Mouse (Mus musculus): Measurements from ENCODE around the gene Ppp1r11.
"Not testable (repeated sequence)": the region's sequence is repeated elsewhere in the genome, so short reads cannot be mapped to it uniquely, and the experiment has no call there.

Gene Ppp1r11

DNA sequence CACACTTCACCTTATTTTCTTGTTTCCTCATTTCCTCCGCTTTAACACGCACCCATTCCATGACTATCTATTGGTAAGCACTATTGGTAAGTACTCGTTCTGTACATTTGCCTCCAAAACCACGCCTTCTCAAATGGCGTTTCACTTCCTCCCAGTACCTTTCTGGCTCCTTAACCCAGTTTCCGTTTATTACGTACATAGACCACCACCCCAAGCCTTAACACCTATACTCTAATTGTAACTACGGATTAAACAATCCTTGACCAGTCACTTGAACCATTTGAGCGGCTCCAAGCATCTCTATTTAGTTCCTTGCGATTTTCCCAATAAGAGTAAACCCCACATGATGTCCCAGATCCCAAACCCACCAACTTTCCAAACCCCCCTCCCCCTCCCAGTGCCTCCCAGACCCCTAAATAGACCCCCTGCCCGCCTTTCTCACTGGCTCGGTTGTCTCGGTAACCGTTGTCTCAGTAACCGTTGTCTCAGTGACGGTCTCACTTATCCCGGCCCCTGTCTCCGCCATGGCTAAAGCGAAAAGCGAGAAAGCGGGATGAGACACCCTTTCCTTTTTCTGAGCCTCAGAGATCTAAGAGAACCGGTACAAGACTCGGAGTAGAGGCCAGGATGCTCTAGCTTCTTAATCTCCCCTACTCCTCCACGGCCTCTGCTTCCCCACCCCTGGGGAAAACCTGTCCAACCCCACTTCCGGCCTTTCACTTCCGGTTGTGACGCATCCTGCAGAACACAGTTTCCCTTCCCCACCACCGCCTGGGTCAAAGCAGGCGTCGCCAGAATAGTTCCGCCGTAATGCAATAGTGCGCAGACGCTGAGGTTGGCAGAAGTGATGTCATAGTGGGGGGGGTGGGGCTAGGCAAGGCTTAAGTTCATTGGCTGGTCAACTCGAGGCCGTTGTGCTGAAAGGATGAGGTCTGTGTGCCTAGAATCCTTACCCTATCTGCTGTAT is at the start of gene Ppp1r11:
Gene Ppp1r11, minus strand, starts transcription at position 761 of the 967 bp plus-strand sequence.
- DNase-seq (ENCODE audit: low read depth, low spot score), result peak; percentile 97

- DNase-seq (ENCODE audit: low read depth, low spot score), result no peak
These were observed 49.3 kb upstream of the Ppp1r11 start, which contains the start of gene Zfp57 for GRCm38 (mm10) chr17:37000863-37001262. Zfp57 (plus strand) TSS chr17:37001163.

- no peak for DNase-seq (ENCODE audit: low read depth, low spot score)
These were observed 46.9 kb upstream of the Ppp1r11 start for GRCm38 (mm10) chr17:36998477-36998876.

- DNase-seq (ENCODE audit: low read depth, low spot score), result peak; percentile 52
These were observed 45.6 kb upstream of the Ppp1r11 start for GRCm38 (mm10) chr17:36997033-36997735.

- no peak for DNase-seq (ENCODE audit: low read depth, low spot score)
These were observed 43.9 kb upstream of the Ppp1r11 start for GRCm38 (mm10) chr17:36995448-36995847.

DNA sequence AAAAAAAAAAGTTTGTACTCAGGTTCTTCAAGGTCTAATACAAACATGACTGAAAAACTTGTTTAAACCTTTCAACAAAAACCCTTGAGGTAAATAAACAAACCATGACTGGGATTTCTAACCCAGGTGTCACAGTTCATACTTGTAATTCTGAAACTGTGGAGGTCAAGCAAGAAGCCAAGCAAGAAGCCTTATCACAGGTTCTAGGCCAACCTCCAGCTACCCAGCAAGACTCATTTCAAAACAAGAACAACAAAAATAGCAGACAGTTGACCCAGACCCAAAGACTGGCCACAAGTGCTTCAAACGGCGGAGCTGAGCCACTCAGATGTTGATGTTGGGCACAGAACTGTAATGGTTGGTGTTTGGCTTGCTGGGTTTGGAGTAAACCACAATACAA is 43.0 kb upstream of the Ppp1r11 start:
- DNase-seq (ENCODE audit: low read depth, low spot score), result no peak

DNA sequence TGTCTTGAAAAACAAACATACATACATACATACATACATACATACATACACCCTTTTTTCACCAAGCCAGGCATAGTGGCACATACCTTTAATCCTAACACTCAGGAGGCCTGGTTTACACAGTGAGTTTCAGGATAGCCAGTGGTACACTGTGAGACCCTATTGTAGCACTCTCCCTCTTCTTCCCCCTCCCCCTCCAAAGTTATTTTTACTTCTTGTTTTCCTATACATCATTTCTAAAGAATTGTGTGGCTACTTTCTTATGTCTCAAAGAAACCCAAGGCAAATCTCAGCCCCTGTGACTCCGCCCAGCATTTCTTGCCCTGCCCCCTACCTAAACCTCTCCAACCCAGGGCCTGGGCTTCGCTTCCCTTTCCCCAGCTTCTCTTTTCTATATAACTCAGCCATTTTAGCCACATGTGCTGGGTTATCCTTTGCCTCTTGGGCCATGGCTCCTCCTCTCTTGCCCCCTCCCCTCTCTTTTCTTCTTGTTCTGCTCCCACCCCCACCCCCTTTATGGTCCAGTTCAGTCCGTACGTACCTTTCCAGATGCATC is 42.3 kb upstream of the Ppp1r11 start:
- DNase-seq (ENCODE audit: low read depth, low spot score), result no peak

GRCm38 (mm10) chr17:36992336-36993104 is 41.0 kb upstream of the Ppp1r11 start:
- peak; percentile 48 for DNase-seq (ENCODE audit: low read depth, low spot score)

DNA sequence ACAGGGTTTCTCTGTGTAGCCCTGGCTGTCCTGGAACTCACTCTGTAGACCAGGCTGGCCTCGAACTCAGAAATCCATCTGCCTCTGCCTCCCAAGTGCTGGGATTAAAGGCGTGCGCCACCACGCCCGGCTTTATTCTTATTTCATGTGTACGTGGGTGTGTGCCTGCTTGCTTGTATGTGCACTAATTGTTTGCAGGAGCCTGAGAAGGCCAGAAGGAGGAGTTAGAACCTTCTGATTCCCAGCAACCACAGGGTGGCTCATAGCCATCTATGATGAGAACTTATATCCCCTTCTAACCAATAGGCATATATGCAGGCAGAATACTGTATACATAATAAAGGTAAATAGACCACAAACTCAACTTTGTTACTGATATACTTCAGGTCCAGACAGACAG is 39.1 kb upstream of the Ppp1r11 start:
- DNase-seq (ENCODE audit: low read depth, low spot score), result not testable (repeated sequence)

DNA sequence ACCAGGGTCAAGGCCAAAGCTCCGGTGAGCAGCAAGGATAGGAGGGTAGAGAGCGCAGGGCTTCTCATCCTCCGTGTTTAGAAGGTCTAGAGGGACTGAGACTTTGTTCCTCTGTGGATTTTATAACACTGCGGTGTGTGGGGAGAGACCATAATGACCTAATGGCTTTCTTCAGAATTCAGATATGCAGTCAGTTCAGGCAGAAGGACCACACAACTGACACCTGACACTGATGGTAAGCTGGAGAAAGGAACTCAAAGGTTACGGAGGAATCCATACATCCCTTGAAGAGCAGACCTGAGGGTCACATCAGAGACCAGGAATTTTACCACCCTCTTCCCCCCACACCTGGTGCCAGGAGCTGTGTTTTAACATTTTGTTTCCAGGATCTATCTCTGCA is 37.9 kb upstream of the Ppp1r11 start, which contains the start of gene H2-M5:
Gene H2-M5, minus strand, starts transcription at position 101 of the 400 bp plus-strand sequence.
- no peak for DNase-seq (ENCODE audit: low read depth, low spot score)

DNA sequence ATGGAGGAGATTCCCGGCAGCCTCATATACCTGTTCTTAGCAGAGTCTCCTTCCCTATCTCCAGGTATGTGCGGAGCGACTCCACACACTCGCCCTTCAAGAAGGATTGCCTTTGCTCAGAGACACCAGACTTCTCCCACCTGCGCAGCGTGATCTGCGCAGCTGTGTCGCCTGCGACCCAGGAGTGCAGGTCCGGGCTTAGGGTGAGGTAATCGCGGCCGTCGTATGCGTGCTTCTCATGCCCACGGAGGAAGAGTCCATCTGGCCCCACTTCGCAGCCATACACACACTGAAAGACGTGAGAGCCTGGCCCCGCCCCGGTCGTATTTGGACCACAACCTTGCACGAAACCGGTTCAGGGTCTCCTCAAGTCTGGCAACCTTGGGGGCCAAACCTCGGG is 36.9 kb upstream of the Ppp1r11 start:
- DNase-seq (ENCODE audit: low read depth, low spot score), result no peak

DNA sequence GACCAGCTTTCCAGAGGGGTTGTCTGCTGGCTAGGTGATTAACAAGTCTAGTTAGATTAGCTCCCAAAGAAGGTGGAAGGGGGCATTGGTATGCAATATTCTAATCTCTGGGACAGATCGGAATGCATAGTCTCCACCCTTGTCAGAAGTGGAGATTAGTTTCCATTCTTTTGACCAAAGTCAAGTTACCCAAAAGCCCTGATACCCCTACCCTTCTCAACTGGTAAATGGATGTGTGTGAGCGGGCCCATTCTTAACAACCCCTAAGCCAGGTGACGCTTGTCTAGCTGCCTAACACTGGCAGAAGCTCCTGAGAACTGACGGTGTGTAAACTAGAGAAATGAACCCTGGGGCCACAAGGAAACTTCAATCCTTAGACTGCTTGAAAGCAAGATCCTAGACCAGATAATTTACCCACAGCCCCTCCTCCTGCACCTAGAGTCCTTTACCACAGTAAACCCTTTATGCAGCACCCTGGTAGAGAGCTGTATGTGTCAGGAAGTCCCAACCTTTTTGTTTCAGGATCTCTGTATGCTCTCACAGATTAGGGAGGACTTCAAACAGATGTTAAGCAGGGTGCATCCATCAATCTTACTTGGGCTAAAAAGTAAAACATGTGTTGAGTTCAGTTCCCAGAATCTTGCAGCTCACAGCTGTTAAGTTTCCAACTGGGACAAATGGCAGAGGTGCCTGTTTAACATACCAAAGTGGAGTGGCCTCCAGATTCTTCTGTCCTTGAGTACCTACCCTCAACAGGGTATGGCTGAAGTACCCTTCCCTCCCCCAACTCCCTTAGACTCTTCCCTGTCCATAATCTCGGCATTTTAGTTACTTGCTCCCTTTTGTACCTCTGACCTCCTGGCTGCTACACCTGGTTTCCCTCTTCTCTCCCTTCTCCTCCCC is 31.0 kb upstream of the Ppp1r11 start:
- DNase-seq (ENCODE audit: low read depth, low spot score), result peak; percentile 69

GRCm38 (mm10) chr17:36981845-36982244 is 30.3 kb upstream of the Ppp1r11 start:
- no peak for DNase-seq (ENCODE audit: low read depth, low spot score)

GRCm38 (mm10) chr17:36981221-36981813 is 29.8 kb upstream of the Ppp1r11 start, which contains the start of gene 2410137M14Rik:
2410137M14Rik (minus strand) TSS chr17:36981237.
- DNase-seq (ENCODE audit: low read depth, low spot score), result no peak

DNA sequence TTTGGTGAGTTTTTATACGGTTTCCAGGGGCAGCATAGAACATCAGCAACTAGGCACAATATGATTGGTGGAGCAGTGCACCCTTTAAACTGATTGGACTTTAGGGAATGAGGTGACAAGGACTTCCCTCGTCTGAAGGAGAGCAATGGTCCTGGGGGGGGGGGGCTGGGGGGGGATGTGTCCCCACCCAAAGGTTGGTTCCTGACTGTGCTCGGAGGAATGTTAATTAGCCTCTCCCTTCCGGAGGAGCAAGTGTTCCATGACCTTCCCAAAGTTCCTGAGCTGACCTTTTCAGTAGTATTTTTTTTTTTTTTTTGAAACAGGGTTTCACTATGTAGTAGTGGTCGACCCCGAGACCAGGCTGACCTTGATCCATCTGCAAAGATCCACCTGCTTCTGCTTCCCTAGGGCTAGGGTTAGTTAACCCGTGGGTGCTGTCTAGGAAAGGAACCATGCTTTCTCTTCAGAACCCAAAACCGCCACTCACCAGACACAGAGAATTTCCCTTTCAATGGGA is 21.8 kb upstream of the Ppp1r11 start:
- DNase-seq (ENCODE audit: low read depth, low spot score), result no peak

- DNase-seq (ENCODE audit: low read depth, low spot score), result peak; percentile 62
These were observed 21.2 kb upstream of the Ppp1r11 start for GRCm38 (mm10) chr17:36972791-36973190.

- DNase-seq (ENCODE audit: low read depth, low spot score), result peak; percentile 54
These were observed 19.8 kb upstream of the Ppp1r11 start for GRCm38 (mm10) chr17:36971172-36971850.

- no peak for DNase-seq (ENCODE audit: low read depth, low spot score)
These were observed 18.9 kb upstream of the Ppp1r11 start for GRCm38 (mm10) chr17:36970316-36970890.

DNA sequence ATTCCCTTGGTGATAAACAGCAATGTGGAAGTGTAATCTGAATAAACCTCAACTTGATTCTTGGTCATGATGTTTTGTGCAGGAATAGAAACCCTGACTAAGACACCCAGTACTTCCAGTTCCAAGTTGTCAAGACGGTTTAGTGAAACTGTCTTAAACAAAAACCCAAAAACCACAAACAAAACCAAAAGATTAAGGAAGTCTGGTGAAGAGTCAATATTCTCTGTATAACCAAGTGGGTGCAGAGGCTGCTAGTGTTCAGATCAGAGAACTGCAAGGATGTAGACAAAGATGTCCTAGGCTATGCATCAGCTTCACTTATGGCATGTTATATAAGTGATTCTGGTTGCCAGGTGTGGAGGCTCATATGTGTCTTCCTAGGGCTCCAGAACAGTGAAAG is 15.3 kb upstream of the Ppp1r11 start:
- no peak for DNase-seq (ENCODE audit: low read depth, low spot score)

Data from CD4-positive helper T cell, adult 2 months (primary cell).